ENCODE assay signal across 10 mouse cellular contexts in genomic region chr11:43626300-43626926, GRCm38 (mm10). TPM values are rescaled to one million over a fixed set of nuclear protein-coding genes. Genes with fewer than 3 reads are reported as not detected.
A peak's percentile ranks its signal among the peaks of the same experiment; 100 is the strongest.
DNase-seq lines count a peak whose midpoint lies in the region; ATAC-seq and TF ChIP-seq lines count a peak whose summit lies in the region.
"Had no signal": no experiment of that assay in that cellular context is flagged by ENCODE, and none has a peak within 500 bp of the region (broad histone marks: within the 10 kb centered on the region; RNA-seq: fewer than 3 reads in every experiment).

No protein-coding gene starts in this region.

- no peak for TF ChIP-seq EP300 in heart, postnatal 0 days (IDR thresholded peaks at IDR 0.05; ENCODE audit: low read depth)

- no peak for ATAC-seq in embryonic facial prominence, embryonic 11.5 days (replicated peaks; ENCODE audit: insufficient number of reproducible peaks, low FRiP score, low TSS enrichment, low read depth)
- ATAC-seq in heart, postnatal 0 days (ENCODE audit: insufficient read depth, low read depth), result no peak

- DNase-seq in thymus, postnatal 14 days, result peak; percentile 6
- no peak for DNase-seq in thymus, adult 2 months
- peak; percentile 42 for DNase-seq in embryonic facial prominence, embryonic 11.5 days (ENCODE audit: low spot score)
- DNase-seq in heart, postnatal 0 days (ENCODE audit: low spot score), result peak; percentile 48
- DNase-seq in kidney, postnatal 14 days, result peak; percentile 84
- peak; percentile 28 for DNase-seq in lung, adult 2 months
- DNase-seq in ovary, postnatal 36 days (ENCODE audit: low spot score), result peak; percentile 48
- no peak for DNase-seq in thymus, postnatal 36 days

- H3K4me3 ChIP-seq in thymus, adult 2 months (ENCODE audit: control insufficient read depth, insufficient read depth, low read length), result no peak overlapping the region
- no peak overlapping the region for H3K4me3 ChIP-seq in embryonic facial prominence, embryonic 11.5 days (ENCODE audit: low read depth, low read length)
- peak overlapping the region; percentile 15; the same call in 1 of the 2 replicates for H3K4me3 ChIP-seq in heart, postnatal 0 days (ENCODE audit: low read depth, low read length)
- no peak overlapping the region for H3K4me3 ChIP-seq in lung, adult 2 months (replicated peaks; ENCODE audit: extremely low read depth, low read depth, low read length)

- no peaks in the 10 kb centered on the region for H3K27me3 ChIP-seq in thymus, adult 2 months (ENCODE audit: control insufficient read depth, insufficient read depth, low read length)
- H3K27me3 ChIP-seq in embryonic facial prominence, embryonic 11.5 days (ENCODE audit: control insufficient read depth, insufficient read depth, low read length), result no peaks in the 10 kb centered on the region
- no peaks in the 10 kb centered on the region for H3K27me3 ChIP-seq in heart, postnatal 0 days (ENCODE audit: control insufficient read depth, insufficient read depth, low read length)

- TF ChIP-seq CTCF in thymus, adult 2 months (IDR thresholded peaks at IDR 0.05; ENCODE audit: borderline replicate concordance, control insufficient read depth, extremely low read depth, insufficient read depth, low read length, poor library complexity), result no peak
- TF ChIP-seq CTCF in heart, postnatal 0 days (IDR thresholded peaks at IDR 0.05; ENCODE audit: low read depth), result no peak
- TF ChIP-seq CTCF in lung, adult 2 months (IDR thresholded peaks at IDR 0.05; ENCODE audit: insufficient read depth, low read length), result no peak

- WGBS in thymus, adult 2 months, result 66% methylated on average over 12 of the region's 12 CpGs
- WGBS in embryonic facial prominence, embryonic 11.5 days, result 8% methylated on average over 12 of the region's 12 CpGs
- 10% methylated on average over 12 of the region's 12 CpGs for WGBS in heart, postnatal 0 days
- 16% methylated on average over 12 of the region's 12 CpGs for WGBS in lung, adult 2 months

- TF ChIP-seq POLR2A in thymus, adult 2 months (IDR thresholded peaks at IDR 0.05; ENCODE audit: control insufficient read depth, extremely low read depth, insufficient read depth, low read length, poor library complexity), result no peak
- no peak for TF ChIP-seq POLR2A in lung, adult 2 months (IDR thresholded peaks at IDR 0.05; ENCODE audit: borderline replicate concordance, extremely low read depth, low read depth, low read length)

- H3K4me1 ChIP-seq in thymus, adult 2 months (replicated peaks; ENCODE audit: control insufficient read depth, insufficient read depth, low read length), result no peaks in the 10 kb centered on the region
- no peaks in the 10 kb centered on the region for H3K4me1 ChIP-seq in embryonic facial prominence, embryonic 11.5 days (ENCODE audit: control insufficient read depth, insufficient read depth, low read length)
- H3K4me1 ChIP-seq in heart, postnatal 0 days (ENCODE audit: control insufficient read depth, insufficient read depth), result peaks cover 4% of the 10 kb centered on the region; the same call in 1 of the 2 replicates
- H3K4me1 ChIP-seq in lung, adult 2 months (ENCODE audit: control insufficient read depth, insufficient read depth, low read length), result no peaks in the 10 kb centered on the region

- no peaks in the 10 kb centered on the region for H3K9me3 ChIP-seq in embryonic facial prominence, embryonic 11.5 days (replicated peaks; ENCODE audit: control insufficient read depth, low read length)
- H3K9me3 ChIP-seq in heart, postnatal 0 days (replicated peaks; ENCODE audit: control insufficient read depth, low read length), result no peaks in the 10 kb centered on the region

- H3K9ac ChIP-seq in embryonic facial prominence, embryonic 11.5 days (replicated peaks; ENCODE audit: low read length), result no peak overlapping the region; the same call in 1 of the 2 replicates
- H3K9ac ChIP-seq in heart, postnatal 0 days (replicated peaks; ENCODE audit: low read depth, low read length), result 0 out of 2 replicates have a peak overlapping the region, but pooled peaks have one; percentile 9

- H3K27ac ChIP-seq in thymus, adult 2 months (ENCODE audit: control insufficient read depth, insufficient read depth, low read length), result no peak overlapping the region
- H3K27ac ChIP-seq in embryonic facial prominence, embryonic 11.5 days (replicated peaks; ENCODE audit: low read depth, low read length), result no peak overlapping the region
- H3K27ac ChIP-seq in heart, postnatal 0 days (ENCODE audit: low read depth), result peak overlapping the region; percentile 32; the same call in 1 of the 2 replicates

- peak overlapping the region; percentile 8; the same call in 1 of the 2 replicates for H3K4me2 ChIP-seq in embryonic facial prominence, embryonic 11.5 days (ENCODE audit: low read depth, low read length)
- peak overlapping the region; percentile 56 for H3K4me2 ChIP-seq in heart, postnatal 0 days (ENCODE audit: low read depth, low read length)

- H3K36me3 ChIP-seq in thymus, adult 2 months (ENCODE audit: control insufficient read depth, insufficient read depth, low read length), result no peaks in the 10 kb centered on the region
- H3K36me3 ChIP-seq in embryonic facial prominence, embryonic 11.5 days (replicated peaks; ENCODE audit: control insufficient read depth, insufficient read depth, low read depth, low read length), result no peaks in the 10 kb centered on the region
- H3K36me3 ChIP-seq in heart, postnatal 0 days (replicated peaks; ENCODE audit: control insufficient read depth, insufficient read depth, low read length), result no peaks in the 10 kb centered on the region

RNA-seq across cellular contexts. Expression of gene Fabp6, which starts 25.1 kb away (rescaled TPM):
- polyA plus RNA-seq in thymus, adult 2 months (2012; rRNA removed), result 1.4 and 1.6 TPM in 2 replicates
- not detected in 2 replicates for polyA plus RNA-seq in embryonic facial prominence, embryonic 11.5 days (2014; fragmentation: Nextera tagmentation; extraction: Ambion mirVana)
- not detected in 2 replicates for total RNA-seq in heart, postnatal 0 days (2014; rRNA removed; ENCODE audit: low replicate concordance)
- polyA plus RNA-seq in heart, postnatal 0 days (2015; fragmentation: Nextera tagmentation; extraction: Ambion mirVana), result not detected in 2 replicates
- polyA plus RNA-seq in lung, adult 2 months (2012; rRNA removed), result 0.34 TPM in 1 of 2 replicates, not detected in the other
- total RNA-seq: hematopoietic stem cell, adult 5-6 weeks; MEL had no signal

RNA-seq across cellular contexts. Expression of gene 4933415A04Rik, which starts 39.6 kb away (rescaled TPM):
- polyA plus RNA-seq in thymus, adult 2 months (2012; rRNA removed), result 0.59 and 0.81 TPM in 2 replicates
- polyA plus RNA-seq in embryonic facial prominence, embryonic 11.5 days (2014; fragmentation: Nextera tagmentation; extraction: Ambion mirVana), result 6.5 and 7.9 TPM in 2 replicates
- total RNA-seq in heart, postnatal 0 days (2014; rRNA removed; ENCODE audit: low replicate concordance), result 0.08 and 1.0 TPM in 2 replicates
- polyA plus RNA-seq in heart, postnatal 0 days (2015; fragmentation: Nextera tagmentation; extraction: Ambion mirVana), result 4.8 and 5.5 TPM in 2 replicates
- 0.24 and 0.38 TPM in 2 replicates for polyA plus RNA-seq in lung, adult 2 months (2012; rRNA removed)
- total RNA-seq: MEL had no signal

RNA-seq across cellular contexts. Expression of gene Pwwp2a, which starts 55.4 kb away (rescaled TPM):
- 35.0 and 40.9 TPM in 2 replicates for polyA plus RNA-seq in thymus, adult 2 months (2012; rRNA removed)
- 35.5 and 40.5 TPM in 2 replicates for polyA plus RNA-seq in embryonic facial prominence, embryonic 11.5 days (2014; fragmentation: Nextera tagmentation; extraction: Ambion mirVana)
- total RNA-seq in heart, postnatal 0 days (2014; rRNA removed; ENCODE audit: low replicate concordance), result 16.0 and 16.9 TPM in 2 replicates
- 11.9 and 12.4 TPM in 2 replicates for polyA plus RNA-seq in heart, postnatal 0 days (2015; fragmentation: Nextera tagmentation; extraction: Ambion mirVana)
- polyA plus RNA-seq in lung, adult 2 months (2012; rRNA removed), result 10.6 and 16.0 TPM in 2 replicates

Comparison
In these comparisons a context has a peak if more than half of its experiments do, and no peak if none do; other contexts are left out.
1. DNase-seq: peak in thymus, postnatal 14 days (single experiment), embryonic facial prominence, embryonic 11.5 days (single experiment), heart, postnatal 0 days (single experiment), kidney, postnatal 14 days (single experiment), lung, adult 2 months (single experiment) and ovary, postnatal 36 days (single experiment); none in thymus, adult 2 months (single experiment) and thymus, postnatal 36 days (0 of 2).